Mouse (Mus musculus): Measurements from ENCODE around the gene 1810055G02Rik.
A peak's percentile ranks its signal among the peaks of the same experiment; 100 is the strongest.

Gene 1810055G02Rik

DNA sequence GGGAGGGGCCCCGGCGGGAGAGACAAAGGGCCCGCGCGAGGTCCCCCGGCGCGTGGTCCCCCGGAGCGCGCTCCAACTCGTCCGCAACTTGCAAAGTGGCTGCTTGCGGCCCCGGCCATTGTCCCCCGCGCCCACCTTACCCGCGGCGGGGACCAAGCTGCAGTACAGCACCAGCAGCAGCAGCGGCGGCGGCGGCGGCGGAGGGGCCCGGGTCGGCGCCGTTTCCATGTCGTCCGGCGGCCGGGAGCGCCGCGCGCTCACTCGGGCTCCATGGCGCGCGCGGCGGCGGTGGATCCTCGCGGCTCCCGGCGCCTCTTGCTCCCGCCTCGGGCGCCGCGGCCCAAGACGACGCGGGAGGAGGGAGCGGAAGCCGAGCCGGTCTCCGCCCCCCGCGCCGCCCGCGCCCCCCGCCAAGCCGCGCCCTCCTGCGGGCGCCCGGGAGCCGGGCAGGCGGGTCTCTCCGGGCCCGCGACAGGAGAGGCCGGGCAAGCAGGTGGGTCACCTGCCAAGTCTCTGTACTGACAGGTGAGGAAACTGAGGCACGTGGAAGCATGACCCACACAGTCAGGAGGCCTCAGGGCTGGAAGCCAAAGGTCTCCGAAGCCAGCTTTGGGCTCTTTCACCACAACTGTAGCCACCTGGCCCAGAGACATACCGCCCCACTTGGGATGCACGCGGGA, 21.7 kb upstream of the 1810055G02Rik start, which contains the start of gene Lrp5:
Lrp5 (minus strand) TSS at position 350 of the 680 bp plus-strand sequence.
- TF ChIP-seq GATA4 (IDR thresholded peaks at IDR 0.05; ENCODE audit: insufficient replicate concordance, low read length), result no peak

DNA sequence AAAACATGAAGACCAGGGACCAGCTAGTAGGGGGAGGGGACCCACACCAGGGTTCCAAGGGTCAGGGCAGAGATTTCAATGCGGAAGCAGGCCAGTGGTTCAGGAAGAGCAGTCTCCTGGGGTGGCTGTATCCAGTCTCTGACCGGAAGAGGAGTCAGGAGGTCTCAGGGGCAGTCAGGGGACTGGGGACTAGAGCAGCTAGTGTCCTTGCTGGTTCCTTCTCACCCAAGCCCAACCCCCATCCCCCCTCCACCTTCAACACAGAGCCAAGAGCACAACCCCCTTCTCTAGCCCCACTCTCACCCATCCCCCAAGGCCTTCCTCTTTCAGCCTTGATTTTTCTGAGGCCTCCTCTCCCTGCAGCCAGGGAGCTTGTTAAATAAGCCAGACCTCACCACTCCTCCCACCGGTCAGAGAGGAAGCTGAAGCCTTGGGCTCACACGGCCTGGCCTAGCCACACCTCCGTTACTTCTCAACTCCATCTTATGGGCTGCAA, 20.4 kb upstream of the 1810055G02Rik start:
- peak; percentile 80; the same call in 1 of the 2 replicates for TF ChIP-seq GATA4 (IDR thresholded peaks at IDR 0.05; ENCODE audit: insufficient replicate concordance, low read length)

DNA sequence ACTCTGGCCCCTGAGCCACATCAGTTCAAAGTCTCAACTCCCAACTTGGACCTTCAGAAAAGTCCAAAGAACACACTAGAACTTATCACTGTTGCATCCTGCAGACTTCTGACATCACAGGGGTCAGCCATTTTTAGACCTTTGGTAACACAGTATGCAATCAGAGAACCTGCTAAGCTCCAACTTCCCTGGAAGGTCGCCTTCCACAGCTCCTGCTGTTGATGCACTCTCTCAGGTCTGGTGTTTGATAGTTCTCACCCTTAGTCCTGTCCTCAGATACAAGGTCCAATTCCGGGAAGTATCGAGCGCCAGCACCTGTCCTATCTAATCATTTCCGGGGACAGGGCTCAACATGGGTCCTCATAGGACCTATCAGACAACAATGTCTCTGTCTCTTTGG, 16.8 kb upstream of the 1810055G02Rik start:
- TF ChIP-seq GATA4 (IDR thresholded peaks at IDR 0.05; ENCODE audit: insufficient replicate concordance, low read length), result no peak

DNA sequence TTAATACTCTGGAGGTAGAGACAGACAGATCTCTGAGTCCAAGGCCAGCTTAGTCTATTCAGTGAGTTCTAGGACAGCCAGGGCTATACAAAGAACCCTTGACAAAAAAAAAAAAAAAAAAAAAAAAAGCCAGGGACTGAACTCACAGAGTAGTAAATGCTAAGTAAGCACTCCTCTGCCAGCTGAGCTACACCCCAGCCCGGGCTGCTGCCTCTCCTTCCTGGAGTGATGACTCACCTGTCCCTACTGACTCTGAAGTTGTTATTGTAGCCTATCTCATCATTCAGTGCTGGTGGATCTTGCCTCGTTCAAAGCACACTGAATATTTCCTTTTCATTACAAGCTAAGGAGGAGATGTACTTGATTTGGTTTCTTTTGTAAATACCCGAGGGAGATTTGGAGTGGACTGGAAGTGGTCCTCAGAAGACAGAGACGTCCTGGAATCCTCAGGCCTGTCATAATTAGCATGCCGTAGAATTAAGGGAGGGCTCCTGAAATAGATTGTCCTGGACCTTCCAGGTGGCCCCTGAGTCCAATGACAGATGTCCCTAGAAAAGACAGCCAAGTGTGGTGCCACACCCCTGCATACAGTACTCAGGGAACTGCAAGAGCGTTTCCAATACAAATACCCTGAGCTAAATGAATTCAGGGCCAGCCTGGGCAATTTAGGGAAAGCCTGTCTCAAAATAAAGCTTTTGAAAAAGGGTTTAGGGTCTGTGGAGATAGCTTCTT, 15.5 kb upstream of the 1810055G02Rik start:
- TF ChIP-seq GATA4 (IDR thresholded peaks at IDR 0.05; ENCODE audit: insufficient replicate concordance, low read length), result no peak

DNA sequence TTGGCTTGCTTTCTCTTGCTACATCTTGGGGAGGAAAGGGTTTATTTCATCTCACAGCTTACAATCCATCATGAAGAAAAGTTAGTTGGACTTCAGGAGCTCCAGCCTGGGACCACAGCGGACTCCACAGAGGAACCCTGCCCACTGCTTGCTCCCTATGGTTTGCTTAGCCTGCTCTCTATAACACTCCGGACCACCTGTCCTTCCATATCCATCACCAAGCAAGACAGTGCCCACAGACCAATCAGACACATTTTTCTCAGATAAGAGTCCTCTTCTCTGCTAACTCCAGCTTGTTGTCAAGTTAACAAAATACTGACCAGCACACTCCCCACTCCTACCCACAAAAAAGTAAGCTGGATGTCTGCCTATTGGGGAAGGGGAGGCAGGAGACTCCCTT, 13.6 kb upstream of the 1810055G02Rik start:
- TF ChIP-seq GATA4 (IDR thresholded peaks at IDR 0.05; ENCODE audit: insufficient replicate concordance, low read length), result no peak

DNA sequence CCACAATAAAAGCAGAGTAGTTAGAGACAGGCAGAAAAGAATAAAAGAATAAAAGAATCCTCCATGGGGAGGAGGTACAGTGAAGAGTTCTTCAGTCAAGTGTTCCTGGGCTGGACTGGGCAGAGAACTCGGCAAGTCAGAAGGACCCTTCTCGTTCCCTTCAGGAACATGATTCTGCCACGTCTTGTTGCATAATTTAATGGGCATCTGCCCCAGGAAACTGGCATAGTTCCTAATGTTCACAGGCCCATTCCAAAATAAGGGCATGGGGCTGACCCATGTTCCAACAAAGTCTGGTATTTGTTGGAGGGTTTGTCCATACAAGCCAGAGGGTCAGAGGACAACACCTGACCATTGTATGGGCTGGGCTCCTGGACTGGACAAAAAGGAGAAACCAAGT, 13.1 kb upstream of the 1810055G02Rik start:
- no peak for TF ChIP-seq GATA4 (IDR thresholded peaks at IDR 0.05; ENCODE audit: insufficient replicate concordance, low read length)

DNA sequence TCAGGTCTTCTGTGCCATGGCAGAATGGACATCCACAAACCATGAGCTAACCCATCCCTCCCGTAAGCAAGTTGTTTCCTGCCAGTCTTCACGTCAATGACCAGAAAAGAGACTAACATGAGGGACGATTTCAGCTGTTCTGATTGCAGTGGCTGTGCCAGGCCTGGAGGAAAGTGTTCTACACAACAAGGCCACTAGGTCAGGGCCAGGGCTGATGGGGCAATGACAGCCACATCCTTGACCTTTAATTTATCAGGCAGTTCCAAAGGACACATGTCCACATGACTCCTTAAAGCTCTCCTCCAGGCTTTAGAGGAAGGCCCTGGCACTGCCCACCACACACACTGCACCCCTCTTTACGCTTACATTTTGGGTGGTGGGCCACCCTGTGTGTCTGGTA, 12.6 kb upstream of the 1810055G02Rik start:
- TF ChIP-seq GATA4 (IDR thresholded peaks at IDR 0.05; ENCODE audit: insufficient replicate concordance, low read length), result no peak

DNA sequence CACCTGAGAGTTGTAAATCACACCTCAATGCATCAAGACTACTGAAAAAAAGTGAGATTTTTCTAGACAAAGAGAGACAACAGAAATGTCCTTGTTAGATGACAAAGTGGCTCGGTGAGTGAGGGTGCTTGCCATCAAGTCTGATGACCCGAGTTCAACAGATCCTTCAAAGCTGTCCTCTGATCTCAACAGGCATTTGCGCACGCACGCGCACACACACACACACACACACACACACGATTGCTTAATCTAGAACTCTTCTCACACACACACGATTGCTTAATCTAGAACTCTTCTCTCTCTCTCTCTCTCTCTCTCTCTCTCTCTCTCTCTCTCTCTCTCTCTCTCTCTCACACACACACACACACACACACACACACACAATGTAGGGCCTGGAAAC, 12.1 kb upstream of the 1810055G02Rik start:
- TF ChIP-seq GATA4 (IDR thresholded peaks at IDR 0.05; ENCODE audit: insufficient replicate concordance, low read length), result no peak

DNA sequence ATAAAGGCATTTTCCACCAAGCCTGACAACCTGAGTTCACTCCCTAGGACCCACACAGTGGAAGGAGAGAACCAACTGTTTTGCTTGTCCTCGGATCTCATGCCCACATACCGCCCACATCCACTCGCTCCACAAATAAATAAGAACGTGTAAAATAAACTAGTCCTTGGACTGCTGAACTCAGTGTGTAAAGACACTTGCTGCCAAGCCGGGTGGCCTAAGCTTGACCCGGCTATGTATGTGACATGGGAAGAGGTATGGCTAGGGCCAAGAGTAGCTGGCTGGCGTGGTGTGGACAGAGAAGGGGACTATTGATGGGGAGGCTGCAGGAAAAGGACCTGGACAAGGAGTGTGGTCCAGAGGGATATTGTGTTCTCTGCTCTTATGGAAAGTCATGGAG, 10.1 kb upstream of the 1810055G02Rik start:
- no peak for TF ChIP-seq GATA4 (IDR thresholded peaks at IDR 0.05; ENCODE audit: insufficient replicate concordance, low read length)

DNA sequence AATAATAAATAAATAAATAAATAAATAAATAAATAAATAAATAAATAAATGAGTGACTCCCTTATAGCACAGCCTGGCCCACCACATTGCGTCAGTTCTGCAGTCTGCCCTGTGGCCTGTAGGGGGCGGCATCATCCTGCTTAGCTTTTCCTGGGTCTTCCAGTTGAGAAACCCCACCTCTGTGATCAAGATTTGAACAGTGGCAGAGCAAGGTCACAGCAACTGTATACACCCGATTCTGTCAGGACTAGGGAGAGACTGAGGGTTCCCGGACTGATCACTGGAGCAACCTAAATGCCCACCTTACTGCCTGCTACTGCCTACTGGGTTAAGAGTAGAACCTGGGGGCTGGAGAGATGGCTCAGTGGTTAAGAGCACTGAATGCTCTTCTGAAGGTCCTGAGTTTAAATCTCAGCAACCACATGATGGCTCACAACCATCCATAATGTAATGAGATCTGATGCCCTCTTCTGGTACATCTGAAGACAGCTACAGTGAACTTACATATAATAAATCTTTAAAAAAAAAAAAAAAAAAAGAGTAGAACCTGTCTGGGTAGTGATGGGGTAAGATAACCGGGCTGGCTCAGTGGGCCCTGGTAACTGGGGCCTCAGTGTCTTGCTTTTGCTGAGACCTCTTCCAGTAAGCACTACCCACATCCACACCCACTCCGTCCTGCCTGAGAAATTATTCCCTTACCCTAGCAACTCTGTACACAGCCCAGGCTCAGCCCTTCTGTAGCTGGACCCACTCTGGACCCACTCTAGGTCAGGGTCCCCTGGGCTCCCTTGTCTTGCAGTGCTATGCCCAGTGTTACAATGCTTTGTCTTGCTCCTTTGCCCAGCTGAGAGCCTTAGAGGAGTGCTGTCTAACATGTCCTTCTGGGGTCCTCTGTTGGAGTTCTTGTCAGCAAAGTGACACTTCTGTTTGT, 8.3 kb upstream of the 1810055G02Rik start:
- TF ChIP-seq GATA4 (IDR thresholded peaks at IDR 0.05; ENCODE audit: insufficient replicate concordance, low read length), result no peak

DNA sequence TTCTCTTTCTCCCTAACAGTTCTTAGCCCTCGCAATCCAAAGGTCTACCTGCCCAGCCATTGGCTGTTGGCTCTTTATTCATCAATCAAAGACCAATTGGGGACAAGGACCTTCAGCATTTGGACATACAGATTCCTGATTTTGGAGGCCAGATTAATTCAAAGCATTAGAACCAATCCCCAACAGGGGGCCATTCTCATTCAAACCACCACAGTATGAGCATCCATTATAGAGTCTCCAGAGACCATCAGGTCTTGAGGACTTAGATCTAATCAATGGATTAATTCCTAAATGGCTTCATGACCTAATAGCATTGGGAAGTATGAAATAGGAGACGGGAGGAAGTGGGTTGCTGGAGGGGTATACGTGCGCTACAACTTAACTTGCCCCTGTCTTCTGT, 5.6 kb upstream of the 1810055G02Rik start:
- no peak for TF ChIP-seq GATA4 (IDR thresholded peaks at IDR 0.05; ENCODE audit: insufficient replicate concordance, low read length)

DNA sequence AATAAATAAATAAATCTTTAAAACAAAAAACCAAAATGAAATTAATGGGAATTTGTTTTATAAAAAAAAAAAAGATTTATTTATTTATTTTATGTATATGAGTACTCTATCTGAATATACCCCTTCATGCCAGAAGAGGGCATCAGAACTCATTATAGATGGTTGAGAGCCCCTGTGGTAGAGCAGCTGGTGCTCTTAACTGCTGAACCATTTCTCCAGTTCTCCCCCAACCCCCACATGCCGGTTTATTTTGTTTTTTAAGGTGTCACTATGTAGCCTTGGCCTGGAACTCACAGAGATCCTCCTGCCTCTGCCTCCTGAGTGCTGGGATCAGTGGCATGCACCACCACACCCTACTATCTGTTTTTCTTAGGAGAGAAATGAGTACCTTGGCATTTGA, 1.8 kb upstream of the 1810055G02Rik start:
- no peak for TF ChIP-seq GATA4 (IDR thresholded peaks at IDR 0.05; ENCODE audit: insufficient replicate concordance, low read length)

DNA sequence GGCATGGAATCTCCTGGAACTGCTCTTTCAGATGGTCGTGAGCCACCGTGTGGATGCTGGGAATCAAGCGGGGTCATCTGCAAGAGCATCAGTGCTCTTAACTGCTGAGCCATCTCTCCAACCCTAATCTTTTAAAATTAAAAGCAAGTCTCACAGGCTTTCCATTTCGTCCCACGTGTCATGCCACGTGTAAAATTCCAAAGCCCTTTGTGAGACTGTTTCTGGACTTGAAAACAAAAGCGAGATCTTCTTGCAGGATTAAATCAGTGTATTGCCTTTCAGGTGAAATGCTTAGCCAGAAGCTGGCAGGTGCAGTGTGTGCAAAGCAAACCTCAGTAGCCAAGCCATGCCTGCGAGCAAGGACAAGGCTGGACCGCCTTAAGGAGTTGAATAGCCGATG, 540 bp upstream of the 1810055G02Rik start:
- no peak for TF ChIP-seq GATA4 (IDR thresholded peaks at IDR 0.05; ENCODE audit: insufficient replicate concordance, low read length)

DNA sequence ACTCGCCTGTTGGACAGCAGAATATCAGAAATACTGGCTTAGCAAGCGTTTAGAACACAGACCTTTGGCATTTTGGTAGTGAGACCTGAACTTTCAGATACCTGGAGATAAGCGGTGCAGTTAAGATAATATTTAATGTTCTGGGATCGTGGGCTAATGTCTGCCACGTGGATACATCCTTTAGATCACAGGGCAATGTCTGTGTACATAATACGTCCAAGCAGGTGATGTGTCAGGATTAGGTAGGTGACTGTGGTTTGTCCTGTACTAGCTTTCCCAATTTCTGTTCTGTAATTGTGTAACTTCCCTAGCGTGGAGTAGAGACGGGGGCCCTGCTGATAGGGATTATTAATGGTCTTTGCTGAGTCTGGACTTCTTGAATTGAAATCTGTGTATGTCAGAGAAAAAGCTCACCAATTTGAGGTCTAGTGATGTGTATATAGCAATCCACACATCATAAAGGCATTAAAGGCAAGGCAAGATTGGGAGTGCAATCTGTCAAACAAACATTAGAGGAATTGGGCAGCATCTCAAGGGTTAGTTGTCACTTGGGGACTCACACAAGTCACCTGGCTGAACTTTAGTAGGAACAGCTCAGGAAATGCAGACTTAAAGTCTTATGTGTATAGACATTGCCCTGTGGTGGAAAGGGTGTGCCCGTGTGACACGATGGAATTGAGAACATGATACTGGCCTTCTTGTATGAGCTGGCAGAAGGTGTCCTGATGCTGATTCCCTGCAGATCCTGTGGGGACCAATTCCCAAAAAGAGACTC, 1.1 kb downstream of the 1810055G02Rik start:
- peak; percentile 96 for TF ChIP-seq GATA4 (IDR thresholded peaks at IDR 0.05; ENCODE audit: insufficient replicate concordance, low read length)

DNA sequence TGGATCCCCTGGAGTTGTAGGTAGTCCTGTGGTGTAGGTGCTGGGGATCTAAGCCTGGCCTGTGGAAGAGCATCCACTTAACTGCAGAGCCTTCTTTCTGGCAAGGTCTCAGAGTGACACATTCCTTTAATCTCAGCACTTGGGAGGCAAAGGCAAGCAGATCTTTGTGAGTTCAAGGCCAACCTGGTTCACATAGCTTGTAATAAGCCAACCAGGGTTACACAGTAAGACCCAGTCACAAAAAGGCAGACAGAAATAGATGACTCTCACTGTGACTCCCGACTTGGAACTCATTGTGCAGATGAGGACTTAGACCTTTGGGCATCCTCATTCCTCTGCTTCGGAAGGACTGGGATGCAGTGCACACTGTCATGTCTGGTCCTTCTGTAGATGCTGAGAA, 2.3 kb downstream of the 1810055G02Rik start:
- TF ChIP-seq GATA4 (IDR thresholded peaks at IDR 0.05; ENCODE audit: insufficient replicate concordance, low read length), result no peak

All from liver, adult (tissue).